Mouse (Mus musculus) liver, embryonic 14.5 days (tissue): ENCODE measurements around the gene Zbtb16. TPM values are rescaled to one million over a fixed set of nuclear protein-coding genes. Genes with fewer than 3 reads are reported as not detected.

Experiments used
- ATAC-seq: fragments of 200-750 bp; cut with Nextera tagmentation; 2 replicates; pipeline ENCODE4 v1.8.0; 2017; ENCODE audit warnings: moderate number of reproducible peaks, mild to moderate bottlenecking, moderate library complexity; ENCODE audit not compliant: insufficient read depth
- DNase-seq, 3 experiments: peaks; one replicate each; pipeline ENCODE4 v3.0.0-alpha.2; 2012 to 2013; ENCODE audit warnings: low read depth in 3 of 3, low spot score in 3 of 3
- H3K27ac ChIP-seq: fragments of 300-500 bp; sonication (generic); 2 replicates; pipeline ENCODE4 v1.5.1; 2014; ENCODE audit warnings: moderate library complexity, mild to moderate bottlenecking, control low read depth, inconsistent platforms
- H3K27me3 ChIP-seq: fragments of 300-500 bp; sonication (generic); 2 replicates; pipeline ENCODE4 v1.6.1; 2014; ENCODE audit warnings: mild to moderate bottlenecking, low read length, moderate library complexity; ENCODE audit not compliant: control insufficient read depth, insufficient read depth
- H3K36me3 ChIP-seq: fragments of 300-500 bp; sonication (generic); replicated peaks from 2 replicates; pipeline ENCODE4 v1.6.1; 2014; ENCODE audit warnings: low read depth; ENCODE audit not compliant: control insufficient read depth, insufficient read depth
- H3K4me1 ChIP-seq, 2 experiments: fragments of 200-500 bp in 1 of 2; fragments of 300-500 bp in 1 of 2; sonication (generic) in 1 of 2; replicated peaks; 2 replicates each; pipeline ENCODE4 v1.6.1; 2012 to 2014; ENCODE audit warnings: antibody characterized with exemption in 1 of 2, inconsistent platforms in 1 of 2, low read length in 1 of 2; ENCODE audit not compliant: control insufficient read depth in 2 of 2, insufficient read depth in 2 of 2
- H3K4me2 ChIP-seq: fragments of 300-500 bp; sonication (generic); 2 replicates; pipeline ENCODE4 v1.6.1; 2014; ENCODE audit warnings: low read depth, mild to moderate bottlenecking, control low read depth, moderate library complexity
- H3K4me3 ChIP-seq, 2 experiments: fragments of 200-500 bp in 1 of 2; fragments of 300-500 bp in 1 of 2; sonication (generic) in 1 of 2; 2 replicates each; pipeline ENCODE4 v1.5.1; 2012 to 2014; ENCODE audit warnings: low read depth in 2 of 2, low read length in 2 of 2, mild to moderate bottlenecking in 2 of 2, control low read depth in 1 of 2, inconsistent platforms in 1 of 2, moderate library complexity in 1 of 2; ENCODE audit not compliant: insufficient read depth in 1 of 2
- H3K9ac ChIP-seq: fragments of 300-500 bp; sonication (generic); replicated peaks from 2 replicates; pipeline ENCODE4 v1.6.1; 2014; ENCODE audit warnings: mild to moderate bottlenecking, control low read depth, moderate library complexity
- H3K9me3 ChIP-seq: fragments of 300-500 bp; sonication (generic); 2 replicates; pipeline ENCODE4 v1.6.1; 2016; ENCODE audit warnings: low read length, mixed read lengths; ENCODE audit not compliant: control insufficient read depth
- CTCF ChIP-seq: IDR thresholded peaks from 2 replicates; pipeline ENCODE4 v1.5.1; 2016; ENCODE audit warnings: antibody characterized with exemption, low read depth, control low read depth
- EP300 ChIP-seq: IDR thresholded peaks from 2 replicates; pipeline ENCODE4 v1.6.1; 2016; ENCODE audit warnings: antibody characterized with exemption, low read depth
- WGBS: fragments of 180-500 bp; shearing (Covaris S2); extraction: QIAGEN DNeasy Blood & Tissue Kit; methylation state at CpG from one replicate; pipeline ENCODE4 v1.1.7; 2014; ENCODE audit not compliant: insufficient replicate concordance; 5-methylcytosine and 5-hydroxymethylcytosine counted together
- polyA plus RNA-seq, 2 experiments: library from polyadenylated mRNA; depleted of rRNA in 1 of 2; stranded (reverse) in 1 of 2; unstranded in 1 of 2; fragments of >200 nt; fragmentation: Nextera tagmentation in 1 of 2; extraction: Ambion mirVana in 1 of 2; gene quantifications; 2 replicates each; pipeline versions ENCODE4 v1.2.1 to v1.2.3; 2012 to 2014

The Zbtb16 gene
- polyA plus RNA-seq, 2 experiments = 0.26 to 0.30 TPM

- H3K4me2 ChIP-seq = no peak overlapping the region
- no peak overlapping the region for H3K9ac ChIP-seq
- no peaks in the 10 kb centered on the region for H3K27me3 ChIP-seq
- no peak for TF ChIP-seq EP300
- no peak for TF ChIP-seq CTCF
- ATAC-seq (no peak), DNase-seq (no peak)
- no peaks in the 10 kb centered on the region for H3K36me3 ChIP-seq
- H3K9me3 ChIP-seq = no peaks in the 10 kb centered on the region
- H3K27ac ChIP-seq = no peak overlapping the region
- 82% methylated on average over 10 of the region's 10 CpGs for WGBS
- no peak overlapping the region for H3K4me3 ChIP-seq
- no peaks in the 10 kb centered on the region for H3K4me1 ChIP-seq
Measured at GRCm38 (mm10) chr9:48730446-48730979, 105.5 kb downstream of the Zbtb16 start.

- ATAC-seq = no peak
- no peak for DNase-seq
- H3K4me2 ChIP-seq = no peak overlapping the region
- 56% methylated on average over 3 of the region's 3 CpGs for WGBS
- H3K27me3 ChIP-seq = no peaks in the 10 kb centered on the region
- H3K27ac ChIP-seq = no peak overlapping the region
- no peaks in the 10 kb centered on the region for H3K9me3 ChIP-seq
- no peak overlapping the region for H3K4me3 ChIP-seq
- no peak overlapping the region for H3K9ac ChIP-seq
- TF ChIP-seq EP300 = no peak
- TF ChIP-seq CTCF = no peak
- no peaks in the 10 kb centered on the region; a peak in 1 of 4 replicates for H3K4me1 ChIP-seq
- H3K36me3 ChIP-seq = no peaks in the 10 kb centered on the region
Measured at GRCm38 (mm10) chr9:48729471-48729870, 106.6 kb downstream of the Zbtb16 start.

GRCm38 (mm10) chr9:48728731-48729123 is 107.3 kb downstream of the Zbtb16 start:
- Histone ChIP-seq H3K4me3 (no peak overlapping the region), H3K27ac (no peak overlapping the region), H3K4me2 (no peak overlapping the region), H3K4me1 (peaks cover 2 to 5% of the 10 kb centered on the region in 2 experiments; a peak in 3 of 4 replicates), H3K36me3 (no peaks in the 10 kb centered on the region), H3K9ac (no peak overlapping the region), H3K27me3 (no peaks in the 10 kb centered on the region), H3K9me3 (no peaks in the 10 kb centered on the region)
- ATAC-seq (no peak), DNase-seq (no peak)
- TF ChIP-seq EP300 = no peak
- no peak for TF ChIP-seq CTCF
- 78% methylated on average over 13 of the region's 13 CpGs for WGBS

- ATAC-seq (no peak), DNase-seq (no peak)
- no peaks in the 10 kb centered on the region for H3K27me3 ChIP-seq
- TF ChIP-seq EP300 (no peak), CTCF (no peak)
- H3K4me2 ChIP-seq = no peak overlapping the region
- no peak overlapping the region for H3K27ac ChIP-seq
- no peaks in the 10 kb centered on the region for H3K36me3 ChIP-seq
- 66% methylated on average over 10 of the region's 10 CpGs for WGBS
- H3K4me3 ChIP-seq = no peak overlapping the region
- H3K4me1 ChIP-seq = peaks cover 2 to 10% of the 10 kb centered on the region in 2 experiments; a peak in 3 of 4 replicates
- no peaks in the 10 kb centered on the region for H3K9me3 ChIP-seq
- H3K9ac ChIP-seq = no peak overlapping the region
Measured at GRCm38 (mm10) chr9:48728083-48728730, 107.8 kb downstream of the Zbtb16 start.

- H3K27me3 ChIP-seq = no peaks in the 10 kb centered on the region
- H3K4me2 ChIP-seq = no peak overlapping the region
- no peaks in the 10 kb centered on the region for H3K36me3 ChIP-seq
- no peak overlapping the region for H3K9ac ChIP-seq
- no peak overlapping the region for H3K27ac ChIP-seq
- no peak overlapping the region for H3K4me3 ChIP-seq
- H3K4me1 ChIP-seq = peaks cover 2 to 14% of the 10 kb centered on the region in 2 experiments; a peak in 3 of 4 replicates
- TF ChIP-seq CTCF = no peak
- no peak for TF ChIP-seq EP300
- WGBS = 60% methylated on average over 8 of the region's 8 CpGs
- DNase-seq (no peak), ATAC-seq (no peak)
- no peaks in the 10 kb centered on the region for H3K9me3 ChIP-seq
Measured at GRCm38 (mm10) chr9:48726341-48726740, 109.7 kb downstream of the Zbtb16 start.
